Mouse (Mus musculus) gastrocnemius, adult 18-20 months (tissue): Measurements from ENCODE around the gene Dnmt3b. TPM values are rescaled to one million over a fixed set of nuclear protein-coding genes. Genes with fewer than 3 reads are reported as not detected.

Source experiments
- DNase-seq: peaks from one replicate; pipeline ENCODE4 v3.0.0; 2021; ENCODE audit warnings: low spot score
- long read RNA-seq, 2 experiments: library from polyadenylated mRNA; stranded (forward); transcript quantifications; one replicate each; pipeline ENCODE4 v2.0.0; 2021
- total RNA-seq, 2 experiments: library from RNA; stranded (reverse); gene quantifications; 2 replicates each; pipeline ENCODE4 v1.2.3; 2021

The Dnmt3b gene
- total RNA-seq = under 1 TPM; 0.34 to 0.90 TPM
- long read RNA-seq, experiment 1, partial matches to known transcripts = 0 of 1 reads
- long read RNA-seq, experiment 1, other reads (novel, unspliced or antisense) = 1 of 1 reads
- long read RNA-seq, experiment 2 = 0 reads

DNA sequence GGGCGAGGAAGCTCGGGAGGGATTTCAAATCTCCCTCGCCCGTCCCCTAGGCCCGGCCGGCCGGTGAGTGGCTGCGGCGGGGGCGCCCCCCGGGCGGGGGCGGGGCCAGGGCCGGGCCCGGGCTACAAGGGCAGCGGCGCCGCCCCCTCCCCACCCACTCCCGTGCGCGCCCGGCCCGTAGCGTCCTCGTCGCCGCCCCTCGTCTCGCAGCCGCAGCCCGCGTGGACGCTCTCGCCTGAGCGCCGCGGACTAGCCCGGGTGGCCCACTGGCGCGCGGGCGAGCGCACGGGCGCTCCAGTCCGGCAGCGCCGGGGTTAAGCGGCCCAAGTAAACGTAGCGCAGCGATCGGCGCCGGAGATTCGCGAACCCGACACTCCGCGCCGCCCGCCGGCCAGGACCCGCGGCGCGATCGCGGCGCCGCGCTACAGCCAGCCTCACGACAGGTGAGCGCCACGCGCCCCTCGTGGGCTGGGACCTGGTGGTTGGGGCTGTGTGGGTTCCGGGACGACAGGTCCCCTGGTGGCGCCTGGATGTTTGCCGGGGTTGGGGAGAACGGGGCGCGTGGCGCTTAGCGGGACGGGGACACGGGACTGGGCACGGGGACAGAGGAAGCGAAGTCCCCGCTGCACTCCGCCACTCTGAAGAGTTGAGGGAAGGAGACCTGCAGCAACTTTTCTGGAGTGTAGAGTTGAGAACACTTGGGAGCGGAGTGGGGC, at the start of gene Dnmt3b:
Gene Dnmt3b (plus strand): TSS at position 153 of the 716 bp plus-strand sequence.
- peak; percentile 43 for DNase-seq

DNA sequence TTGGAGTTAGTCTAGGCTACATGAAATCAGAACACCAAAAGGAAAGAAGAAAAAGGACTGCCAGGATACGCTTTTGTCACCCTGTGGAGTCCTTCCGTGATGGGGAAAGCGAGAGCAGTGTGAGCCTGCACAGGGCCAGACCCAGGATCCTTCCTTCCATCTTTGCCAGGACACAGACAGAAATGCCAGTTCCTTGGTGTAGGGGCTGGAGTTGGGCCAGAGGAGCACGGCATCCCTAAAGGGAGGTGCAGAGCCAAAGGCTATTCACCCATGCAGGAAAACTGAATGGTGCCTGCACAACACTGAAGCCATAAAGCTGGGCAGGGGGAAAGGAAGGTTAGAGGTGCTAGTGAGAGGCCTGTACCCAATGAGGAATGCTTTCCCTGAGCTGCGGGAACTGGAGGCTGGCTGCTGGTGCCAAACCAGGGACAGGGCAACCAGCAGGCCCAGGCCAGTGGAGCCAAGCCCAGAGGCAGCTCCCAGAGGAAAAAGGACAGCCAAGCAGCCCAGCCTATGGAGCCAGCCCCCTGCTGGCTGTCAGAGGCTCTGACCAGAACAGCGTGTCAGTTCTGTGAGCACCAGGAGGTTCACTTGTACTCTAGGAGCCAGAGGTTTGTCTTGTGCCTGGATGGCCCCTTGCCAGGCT, 49.1 kb upstream of the Dnmt3b start:
- DNase-seq = peak; percentile 52

GRCm38 (mm10) chr2:153600667-153601648, 48.3 kb upstream of the Dnmt3b start:
- DNase-seq = peak; percentile 44

DNA sequence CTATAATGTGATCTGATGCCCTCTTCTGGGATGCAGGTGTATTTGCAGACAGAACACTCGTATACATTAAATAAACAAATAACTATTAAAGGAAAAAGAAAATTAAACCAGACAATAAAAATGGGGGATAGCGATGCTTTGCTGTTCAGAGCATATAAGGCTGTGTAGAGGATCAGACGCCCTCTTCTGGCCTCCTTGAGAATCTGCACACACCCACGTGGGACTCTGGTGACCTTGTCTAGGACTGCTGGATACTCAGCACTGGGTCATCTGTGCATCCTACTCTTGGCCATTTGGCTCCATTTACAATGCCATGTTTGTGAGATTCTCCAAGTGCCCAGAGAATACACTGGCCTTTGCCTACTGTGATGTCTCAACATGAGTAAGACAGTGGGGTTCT, 45.5 kb upstream of the Dnmt3b start:
- no peak for DNase-seq

DNA sequence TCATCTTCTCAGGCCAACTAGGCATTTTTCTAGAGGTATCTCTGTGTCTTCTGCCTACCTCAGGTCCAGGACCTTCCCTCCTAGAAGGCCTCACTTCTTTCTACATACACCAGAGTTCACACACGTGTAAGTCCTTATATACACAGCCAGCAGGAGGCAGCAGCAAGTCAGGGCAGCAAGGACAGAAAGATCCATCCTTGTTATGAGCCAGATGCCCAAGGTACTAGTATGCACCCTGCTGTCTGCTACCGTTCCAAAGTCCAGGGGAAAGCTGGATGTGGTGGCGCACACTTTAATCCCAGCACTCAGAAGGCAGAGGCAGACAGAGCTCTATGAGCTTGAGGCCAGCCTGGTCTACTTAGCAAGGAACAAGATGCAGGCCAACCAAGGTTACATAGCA, 42.8 kb upstream of the Dnmt3b start:
- no peak for DNase-seq

DNA sequence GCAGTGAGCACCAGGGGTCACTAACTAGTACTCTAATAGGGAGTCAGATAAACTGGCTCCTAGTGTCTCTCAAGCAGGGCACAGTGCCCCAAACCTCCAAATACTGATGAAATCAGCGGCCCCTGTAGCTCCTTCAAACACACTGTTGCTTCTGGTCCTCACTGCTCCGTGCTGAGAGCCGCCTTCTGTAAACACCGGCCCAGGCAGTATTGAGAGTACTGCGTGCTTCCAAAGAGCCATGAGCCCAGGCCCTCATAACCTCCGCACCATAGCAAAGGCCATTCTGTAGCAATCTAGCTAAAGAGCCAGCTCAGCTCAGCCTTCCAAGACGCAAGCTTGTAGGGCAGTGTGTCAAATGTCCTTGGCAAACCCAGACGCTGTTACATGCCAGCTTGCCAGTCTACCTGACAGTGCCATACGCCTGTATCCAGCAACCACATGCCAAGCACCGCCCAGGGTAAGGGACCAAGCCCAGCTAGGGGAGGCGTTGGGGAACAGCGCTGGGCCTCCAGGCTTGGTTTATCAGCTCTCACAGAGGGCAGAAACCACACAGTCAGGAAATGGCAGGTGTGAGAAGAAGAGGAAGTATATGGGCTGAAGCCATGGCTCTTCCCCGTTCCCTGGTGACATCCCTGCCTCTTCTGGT, 41.3 kb upstream of the Dnmt3b start:
- DNase-seq = peak; percentile 88

DNA sequence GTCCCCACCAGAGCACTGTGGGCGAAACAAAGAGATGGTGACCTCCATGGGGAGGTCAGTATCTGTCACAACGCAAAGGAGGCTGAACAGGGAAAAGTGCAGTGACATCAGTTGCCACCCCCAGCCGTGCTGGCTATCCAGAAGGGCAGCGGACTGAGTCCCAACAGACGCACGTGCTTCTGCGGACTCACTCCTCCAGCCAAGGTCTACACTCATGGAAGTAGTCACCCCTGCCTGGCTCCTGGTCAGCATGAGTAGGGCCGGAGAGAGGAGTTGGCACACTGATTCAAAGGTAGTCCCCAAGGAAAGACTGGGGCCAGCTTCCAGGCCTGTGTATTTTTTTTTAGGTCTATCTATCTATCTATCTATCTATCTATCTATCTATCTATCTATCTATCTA, 40.2 kb upstream of the Dnmt3b start:
- no peak for DNase-seq

- peak; percentile 84 for DNase-seq
Measured at GRCm38 (mm10) chr2:153609548-153609947, 39.7 kb upstream of the Dnmt3b start.

GRCm38 (mm10) chr2:153610426-153611240, 38.6 kb upstream of the Dnmt3b start:
- no peak for DNase-seq

DNA sequence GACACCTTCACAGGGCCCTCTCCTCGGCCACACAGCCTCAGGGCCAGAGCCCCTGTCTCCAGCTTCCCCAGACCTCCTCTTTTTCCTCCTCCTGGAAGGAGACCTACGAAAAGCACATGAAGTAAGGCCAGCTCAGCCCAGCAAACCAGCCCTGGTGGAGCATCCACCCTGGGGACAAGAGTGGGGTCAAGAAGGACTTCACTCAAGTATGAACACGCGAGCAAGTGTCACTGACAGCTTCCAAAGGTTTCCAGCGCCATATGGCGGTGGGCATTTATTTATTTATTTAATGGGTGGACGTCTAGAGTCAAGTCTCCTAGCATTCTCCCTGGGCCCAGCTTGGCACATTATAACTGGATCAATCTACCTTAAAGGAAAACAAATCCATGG, 38.0 kb upstream of the Dnmt3b start:
- no peak for DNase-seq

- no peak for DNase-seq
Measured at GRCm38 (mm10) chr2:153611743-153612142, 37.5 kb upstream of the Dnmt3b start.

GRCm38 (mm10) chr2:153612594-153613281, 36.5 kb upstream of the Dnmt3b start:
- DNase-seq = no peak

GRCm38 (mm10) chr2:153616893-153617292, 32.4 kb upstream of the Dnmt3b start:
- DNase-seq = no peak

GRCm38 (mm10) chr2:153618439-153618838, 30.8 kb upstream of the Dnmt3b start:
- DNase-seq = no peak

- DNase-seq = no peak
Measured at GRCm38 (mm10) chr2:153618889-153619288, 30.4 kb upstream of the Dnmt3b start.

- DNase-seq = no peak
Measured at GRCm38 (mm10) chr2:153622449-153622848, 26.8 kb upstream of the Dnmt3b start.

GRCm38 (mm10) chr2:153630950-153631349, 18.3 kb upstream of the Dnmt3b start:
- no peak for DNase-seq

DNA sequence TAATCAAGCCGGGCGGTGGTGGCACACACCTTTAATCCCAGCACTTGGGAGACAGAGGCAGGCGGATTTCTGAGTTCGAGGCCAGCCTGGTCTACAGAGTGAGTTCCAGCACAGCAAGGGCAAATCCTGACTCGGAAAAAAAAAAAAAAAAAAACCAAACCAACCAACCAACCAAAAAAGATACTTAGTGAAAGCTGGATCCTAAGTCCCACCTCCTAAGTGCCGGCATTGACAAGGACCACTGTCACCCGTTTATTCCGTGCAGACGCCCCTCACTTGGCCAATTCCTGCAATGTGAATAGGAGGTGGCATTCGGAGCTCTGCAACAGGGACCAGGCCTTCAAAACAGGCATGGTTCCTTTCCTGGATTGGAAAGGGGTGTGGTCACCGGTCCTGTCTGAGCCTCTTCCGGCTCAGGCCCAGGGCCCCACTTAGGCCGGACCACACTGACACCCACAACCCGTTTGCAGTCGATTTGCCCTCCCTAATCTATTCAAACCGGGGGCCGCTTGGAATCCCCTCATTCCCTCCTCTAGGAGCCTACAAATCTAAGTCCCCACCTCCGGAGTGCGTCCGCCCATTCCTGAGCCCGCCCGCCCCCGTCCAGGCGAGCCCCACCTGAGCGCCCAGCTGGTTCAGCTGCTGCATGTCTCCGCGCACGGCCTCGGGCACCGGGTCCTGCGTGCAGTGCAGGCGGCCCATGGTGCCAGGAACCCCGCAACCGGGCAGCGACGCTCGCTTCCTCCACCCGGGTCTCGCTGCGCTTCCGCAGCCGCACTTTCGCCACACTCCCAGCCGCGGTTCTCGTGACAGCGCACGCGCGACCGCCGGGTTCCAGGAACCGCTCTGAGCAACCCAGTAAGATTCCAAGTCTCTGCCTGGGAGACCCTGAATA, 17.0 kb upstream of the Dnmt3b start, which contains the start of gene Commd7:
Gene Commd7 (minus strand): TSS at position 806 of the 895 bp plus-strand sequence.
- peak; percentile 87 for DNase-seq

GRCm38 (mm10) chr2:153632871-153633226, 16.4 kb upstream of the Dnmt3b start:
- no peak for DNase-seq
